Mouse (Mus musculus): ENCODE measurements at regions not wholly inside any gene's neighbourhood (a gene's known extent, or its start where the extent isn't known, plus 50 kb on each side); places are given as distances from the start of the nearest gene placed in this dataset.
A peak's percentile ranks its signal among the peaks of the same experiment; 100 is the strongest.
"Not testable (repeated sequence)": the region's sequence is repeated elsewhere in the genome, so short reads cannot be mapped to it uniquely, and the experiment has no call there.

DNA sequence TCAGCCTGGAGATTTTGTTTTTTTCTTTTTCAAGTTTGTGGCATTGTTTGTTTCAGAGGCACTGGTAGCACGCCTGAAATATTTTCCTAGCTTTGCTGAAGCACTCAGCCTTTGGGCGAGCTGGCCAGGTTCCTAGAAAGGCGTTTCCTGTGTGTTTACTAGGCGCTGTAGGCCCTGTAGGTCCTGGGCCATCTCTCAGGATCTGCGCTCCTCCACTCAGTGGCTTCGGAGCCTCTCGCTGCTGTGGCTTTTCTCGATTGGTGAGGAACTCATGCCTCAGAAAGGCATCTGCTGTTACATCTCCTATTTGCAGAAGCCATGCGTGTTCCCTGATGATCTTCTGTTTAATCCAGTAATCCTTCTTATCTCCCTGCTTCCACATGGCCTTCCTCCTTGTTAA, 188.0 kb upstream of the Plcz1 start:
- DNase-seq (ENCODE audit: low spot score in 2 of 2), result no peak

DNA sequence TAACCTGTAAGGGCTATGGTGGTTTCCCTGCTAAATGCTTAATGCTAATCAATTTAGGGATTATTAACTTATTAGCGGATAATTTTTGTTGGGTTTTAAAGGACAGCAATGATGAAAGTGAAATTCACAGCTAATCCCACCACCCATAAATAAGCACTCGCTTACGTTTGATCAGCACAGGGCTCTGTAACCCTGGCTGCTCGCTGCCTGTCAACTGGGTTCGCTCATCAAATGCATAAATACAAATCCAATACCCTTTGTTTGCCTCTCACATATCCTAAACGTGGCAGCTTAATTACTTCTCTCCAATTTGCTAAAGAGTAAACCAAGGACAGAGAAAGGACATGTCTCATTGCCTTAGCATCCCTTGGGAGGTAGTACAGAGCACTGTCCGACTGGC, 187.5 kb upstream of the Plcz1 start:
- no peak for DNase-seq (ENCODE audit: low spot score in 2 of 2)

DNA sequence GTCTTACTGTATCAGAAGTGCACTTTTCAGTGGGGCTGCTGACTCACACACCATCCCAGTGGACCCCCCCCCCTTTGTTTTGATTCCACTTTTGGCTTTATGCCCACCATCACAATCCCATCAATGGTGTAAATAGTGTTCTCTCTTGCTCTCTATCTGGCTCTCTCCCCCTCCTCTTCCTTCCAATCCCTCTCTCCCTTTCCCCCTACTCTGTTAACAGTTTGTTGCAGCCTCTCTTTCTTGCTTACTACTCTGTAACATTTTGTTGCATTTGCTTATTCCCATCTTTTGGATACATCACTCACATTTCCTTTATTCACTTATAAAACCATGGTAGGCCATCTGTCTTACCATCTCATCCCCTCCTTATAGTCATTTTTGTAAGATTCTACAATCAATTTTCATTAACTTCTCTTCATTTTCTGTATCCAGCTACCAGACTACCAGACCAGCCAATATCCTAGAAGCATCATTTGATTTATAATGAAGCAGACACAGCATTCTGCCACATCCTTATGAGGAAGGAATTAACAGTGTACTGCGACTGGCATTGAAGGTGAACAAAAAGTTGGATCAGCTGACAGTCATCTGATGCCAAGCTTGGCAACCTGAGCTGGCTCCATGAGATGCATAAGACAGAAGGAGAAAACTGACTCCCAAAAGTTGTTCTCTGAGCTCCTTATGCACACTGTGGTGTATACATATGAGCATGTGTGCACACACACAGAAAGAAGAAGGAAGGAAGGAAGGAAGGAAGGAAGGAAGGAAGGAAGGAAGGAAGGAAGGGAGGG, 181.5 kb upstream of the Plcz1 start:
- DNase-seq (ENCODE audit: low spot score in 2 of 2), result no peak

DNA sequence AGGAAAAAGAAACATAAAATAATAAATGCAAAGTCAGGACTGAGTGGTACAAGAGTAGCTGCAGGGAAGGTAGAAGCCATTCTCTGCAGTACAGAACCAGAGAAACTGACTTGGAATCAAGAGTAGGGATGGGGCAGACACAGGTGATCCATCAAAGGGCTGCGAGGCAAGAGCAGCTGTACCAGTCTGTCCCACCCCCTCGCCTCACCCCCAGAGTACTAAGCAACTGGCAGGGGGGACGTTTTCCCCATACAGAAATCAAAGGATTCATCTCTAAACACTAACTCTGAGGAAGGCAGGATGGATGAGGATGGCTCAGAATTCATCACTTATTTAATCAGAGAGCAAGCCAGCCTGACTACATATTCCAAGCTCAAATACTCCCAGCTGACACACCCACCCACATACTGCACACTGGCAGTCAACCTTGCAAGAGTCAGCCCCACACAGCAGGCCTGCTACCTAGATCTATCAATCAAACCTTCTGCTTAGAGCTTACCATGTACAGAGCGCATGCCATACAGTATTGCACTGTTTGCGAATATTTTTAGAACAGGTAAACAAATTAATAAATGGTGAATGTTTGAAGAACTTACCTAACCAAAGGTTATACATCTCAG, 180.5 kb upstream of the Plcz1 start:
- DNase-seq (ENCODE audit: low spot score in 2 of 2), result peak; percentile 10 to 15

DNA sequence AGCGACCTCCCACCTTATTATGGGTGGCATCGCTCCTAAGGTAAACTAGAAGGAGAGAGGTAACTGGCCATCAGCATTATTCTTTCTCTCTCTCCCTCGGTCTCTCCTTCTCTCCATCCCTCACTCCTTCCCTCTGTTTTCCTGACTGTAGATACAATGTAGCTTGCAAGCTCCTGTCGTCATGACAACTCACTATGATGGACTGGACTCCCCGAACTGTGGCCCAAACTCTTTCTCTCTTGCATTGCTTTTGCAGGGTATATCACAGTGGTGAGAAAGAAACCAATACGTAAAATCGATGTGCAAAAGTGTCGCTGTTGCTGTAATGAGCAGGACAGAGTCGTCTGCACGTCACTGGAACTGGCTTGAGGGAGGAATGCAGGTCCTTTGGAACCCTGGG, 177.5 kb upstream of the Plcz1 start:
- no peak for DNase-seq (ENCODE audit: low spot score in 2 of 2)

DNA sequence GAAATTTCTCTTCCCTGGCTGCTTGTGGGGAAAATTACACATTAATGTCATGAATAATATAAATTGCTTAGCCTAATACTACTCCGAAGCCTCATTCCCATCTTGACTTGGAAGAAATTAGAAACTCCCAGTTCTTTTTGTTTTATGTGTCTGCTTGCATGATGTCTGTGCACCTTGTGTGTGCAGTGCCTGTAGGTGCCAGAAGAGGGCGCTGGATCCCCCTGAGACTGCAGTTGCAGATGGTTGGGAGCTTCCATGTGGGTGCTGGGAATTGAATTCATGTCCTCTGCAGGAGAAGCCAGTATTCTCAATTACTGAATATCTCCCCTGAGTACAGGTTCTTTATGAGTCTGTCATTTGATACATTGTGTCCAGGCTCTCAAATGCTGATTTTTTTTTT, 171.1 kb upstream of the Plcz1 start:
- DNase-seq (ENCODE audit: low spot score in 2 of 2), result no peak

DNA sequence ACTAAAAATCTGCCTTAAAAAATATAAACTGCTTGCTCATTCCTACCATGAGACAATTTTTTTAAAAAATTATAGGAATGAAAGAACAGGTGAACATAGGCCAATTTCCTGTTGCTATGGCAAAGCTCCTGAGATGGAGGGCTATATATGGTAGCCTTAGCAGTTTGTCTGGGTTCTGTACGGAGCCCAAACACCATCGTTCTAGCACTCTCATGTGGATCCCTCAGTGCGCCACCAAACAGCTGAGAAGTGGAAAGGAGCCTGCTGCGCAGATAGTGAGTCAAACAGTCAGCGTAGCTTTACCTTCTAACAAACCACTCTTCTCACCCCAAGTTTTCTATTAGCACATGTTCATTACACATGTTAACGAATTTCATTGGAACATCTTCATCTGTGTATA, 168.9 kb upstream of the Plcz1 start:
- peak in 1 of 2 experiments; percentile 14 for DNase-seq (ENCODE audit: low spot score in 2 of 2)

DNA sequence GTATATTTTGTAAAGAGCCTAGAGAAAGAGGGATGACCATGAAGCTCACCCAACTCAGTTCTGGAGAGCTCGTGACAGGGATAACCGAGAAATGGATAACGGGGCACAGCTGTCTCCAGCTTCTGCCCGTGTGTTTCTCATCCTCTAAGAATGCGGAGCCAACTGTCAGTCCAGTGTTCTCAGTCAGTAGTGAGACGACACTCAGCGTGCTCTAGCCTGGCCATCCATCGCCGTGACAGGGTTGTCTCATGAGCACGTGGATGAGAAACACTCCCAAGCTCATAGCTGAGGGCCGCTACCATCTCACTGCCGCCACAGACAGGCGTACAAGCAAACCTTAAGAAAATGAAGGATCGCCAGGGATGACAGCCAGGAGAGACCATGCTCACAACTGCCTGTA, 167.8 kb upstream of the Plcz1 start:
- DNase-seq (ENCODE audit: low spot score in 2 of 2), result no peak

DNA sequence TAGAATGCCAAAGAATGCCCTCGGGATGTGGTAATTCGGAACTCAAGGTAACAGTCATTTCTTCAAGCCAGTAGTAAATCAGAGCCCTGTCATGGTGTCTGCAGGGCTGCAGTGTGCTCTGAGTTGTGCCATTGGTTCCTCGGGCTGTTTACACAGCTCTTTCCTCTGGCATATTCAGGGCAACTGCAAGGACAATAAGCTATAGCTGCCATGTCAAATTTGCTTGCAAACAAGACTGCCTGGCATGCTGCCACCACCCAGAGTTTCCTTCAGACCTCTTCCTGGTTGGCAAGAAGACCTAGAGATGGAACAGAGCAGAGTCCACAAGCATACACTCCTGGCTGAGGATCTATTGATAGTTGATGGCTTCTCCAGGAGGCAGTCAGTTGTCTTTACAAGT, 167.1 kb upstream of the Plcz1 start:
- no peak for DNase-seq (ENCODE audit: low spot score in 2 of 2)

DNA sequence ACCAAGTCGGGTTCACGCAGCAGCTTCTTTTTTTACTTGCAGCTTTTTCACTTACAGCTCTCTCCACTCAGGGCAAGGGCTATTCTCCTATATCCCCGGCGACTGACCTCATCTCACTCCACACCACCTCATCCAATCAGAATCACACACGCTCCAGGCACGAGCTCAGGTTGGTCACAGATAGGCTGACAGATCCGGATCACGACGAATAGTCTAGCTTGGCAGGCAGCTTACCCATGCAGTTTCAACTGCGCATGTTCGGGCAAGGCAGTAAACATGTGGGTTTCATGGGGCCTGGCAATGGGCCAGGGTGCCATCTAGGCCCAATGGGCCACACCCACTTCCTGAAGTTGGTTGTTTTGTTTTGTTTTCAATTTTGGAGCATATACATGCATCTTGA, 165.4 kb upstream of the Plcz1 start:
- not testable (repeated sequence) for DNase-seq (ENCODE audit: low spot score in 2 of 2)

DNA sequence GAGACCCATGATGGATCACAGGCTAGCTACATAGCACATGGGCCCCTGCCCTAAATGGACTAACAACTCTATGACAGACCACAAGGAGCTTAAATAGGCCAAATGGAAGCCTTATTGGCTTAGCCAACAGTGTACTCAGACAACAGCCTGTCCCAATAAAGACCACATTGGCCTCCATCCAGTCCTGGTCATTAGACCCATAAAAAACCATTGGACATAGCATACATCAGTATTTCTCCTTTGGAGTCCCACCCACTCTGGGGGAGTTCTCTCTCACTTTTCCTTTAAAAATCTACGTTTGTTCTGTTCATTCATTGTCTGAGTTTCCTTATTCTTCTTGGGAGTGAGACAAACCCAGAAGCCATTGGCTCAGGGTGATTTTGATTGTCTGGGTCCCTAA, 160.1 kb upstream of the Plcz1 start:
- no peak for DNase-seq (ENCODE audit: low spot score in 2 of 2)

DNA sequence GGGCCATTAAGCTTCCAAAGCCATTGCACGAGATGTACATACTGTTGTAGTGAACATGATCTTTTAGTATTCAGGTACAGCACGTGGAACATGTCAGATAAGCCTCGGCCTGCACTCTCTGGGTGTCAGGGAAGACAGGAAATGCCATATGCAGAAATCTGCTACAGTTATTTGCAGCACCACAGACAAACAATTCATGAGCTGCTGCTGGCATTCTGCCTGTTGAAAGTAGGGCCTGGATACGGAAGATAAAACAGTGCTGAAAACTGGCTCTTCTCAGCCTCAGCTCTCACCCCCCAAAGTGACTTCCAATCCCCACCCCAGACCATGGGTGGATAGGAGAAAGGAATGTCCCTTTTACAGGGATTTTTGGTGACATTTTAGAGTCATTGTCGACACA, 159.1 kb upstream of the Plcz1 start:
- no peak for DNase-seq (ENCODE audit: low spot score in 2 of 2)

DNA sequence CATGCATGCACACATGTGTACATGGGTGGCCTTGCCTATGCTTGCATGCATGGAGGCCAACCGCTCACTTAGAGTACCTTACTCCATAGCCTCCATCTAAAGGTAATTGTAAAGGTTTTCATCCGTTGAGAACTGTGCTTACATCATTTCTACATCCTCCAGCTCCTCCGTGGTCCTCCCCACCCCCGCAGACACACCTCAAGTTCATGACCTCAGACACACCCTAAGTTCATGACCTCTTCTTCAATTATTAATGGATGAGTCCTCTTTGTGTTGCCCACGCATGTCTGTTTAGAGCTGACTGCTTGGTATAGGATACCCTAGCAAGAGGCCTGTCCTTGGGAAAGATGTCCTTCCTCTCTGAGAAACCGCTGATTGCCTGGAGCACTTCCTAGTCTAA, 156.8 kb upstream of the Plcz1 start:
- no peak for DNase-seq (ENCODE audit: low spot score in 2 of 2)

DNA sequence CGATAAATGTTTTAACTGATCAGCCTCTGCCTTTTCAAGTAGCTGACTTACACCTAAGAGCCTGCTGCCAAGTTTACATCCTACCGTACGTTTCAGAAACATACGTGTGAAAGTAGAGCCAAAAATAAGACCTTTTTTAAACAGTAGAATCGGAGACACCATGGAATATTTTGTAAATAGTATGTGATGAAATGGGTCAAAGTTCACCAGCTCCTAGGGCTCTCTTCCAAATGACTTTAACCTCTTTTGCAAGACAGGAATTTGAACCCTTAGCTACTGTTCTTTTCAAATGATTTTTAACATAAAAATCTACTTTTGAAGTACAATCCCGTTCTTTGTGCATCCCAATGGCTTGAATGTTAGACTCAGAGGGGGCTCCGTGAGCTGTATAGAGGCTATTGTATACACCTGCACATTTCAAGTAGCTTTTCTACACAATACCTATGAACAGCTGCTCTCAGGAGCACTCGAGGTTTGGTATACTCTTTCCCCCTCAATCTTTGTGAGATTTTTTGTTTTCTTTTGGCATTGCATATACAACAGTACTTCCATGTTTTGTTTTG, 155.9 kb upstream of the Plcz1 start:
- DNase-seq (ENCODE audit: low spot score in 2 of 2), result no peak

DNA sequence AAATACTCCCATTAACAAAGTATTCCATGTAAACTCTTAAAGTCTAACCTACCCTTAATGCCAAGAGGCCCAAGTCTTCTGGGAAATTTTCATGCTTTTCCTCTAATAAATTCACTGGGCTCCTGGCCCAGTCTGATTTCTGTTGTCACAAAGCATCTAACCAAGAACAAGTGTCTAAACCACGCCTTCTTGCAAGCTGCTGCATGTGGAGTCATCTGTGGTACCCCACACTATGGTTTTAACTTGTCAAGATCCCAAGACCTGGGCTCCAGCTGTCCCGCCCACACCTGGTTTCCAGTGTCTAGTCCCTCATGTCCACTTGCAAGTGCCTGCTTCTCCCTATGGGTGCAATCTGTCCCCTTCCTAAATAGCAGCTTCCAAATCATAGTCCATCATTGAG, 153.0 kb upstream of the Plcz1 start:
- peak; percentile 13 to 39 for DNase-seq (ENCODE audit: low spot score in 2 of 2)

DNA sequence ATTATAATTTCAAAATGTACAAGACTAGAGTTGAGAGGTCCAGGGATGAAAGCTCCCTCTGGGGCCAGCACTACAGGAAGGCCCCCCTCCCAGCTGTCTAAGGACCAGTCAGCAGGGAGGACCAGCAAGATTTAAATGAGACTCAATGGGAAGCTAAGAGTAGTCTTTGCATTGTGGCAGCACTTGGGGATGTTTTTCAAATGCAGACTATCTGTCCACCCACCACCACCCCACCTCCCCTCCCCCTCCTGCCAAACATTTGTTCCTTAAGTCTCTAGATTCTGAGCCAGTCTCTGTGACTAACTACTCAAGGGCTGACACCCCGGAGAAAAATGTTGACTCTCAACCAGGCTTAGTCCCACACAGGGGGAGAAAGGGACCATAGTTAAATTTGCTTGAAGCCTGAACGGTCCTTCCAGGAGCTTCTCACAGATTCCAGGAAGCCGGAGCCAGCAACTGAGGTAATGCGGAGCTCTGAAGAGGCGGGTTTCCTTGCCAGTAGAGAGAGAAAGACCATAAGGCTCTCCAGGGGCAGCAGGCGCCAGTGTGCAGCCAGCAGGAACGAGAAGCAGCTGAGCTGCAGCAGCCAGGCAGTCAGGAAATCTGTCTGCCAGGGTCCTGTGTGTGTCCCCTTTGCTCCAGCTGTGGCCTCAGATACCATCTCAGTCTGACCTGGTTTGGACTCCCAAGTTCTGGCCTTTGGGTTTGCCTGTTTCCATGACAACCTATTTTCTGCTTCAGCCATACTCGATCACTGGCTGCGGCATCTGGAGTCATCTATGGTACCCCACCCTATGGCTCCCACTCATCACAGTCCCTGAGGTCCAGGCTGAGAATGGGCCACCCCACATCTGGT, 152.1 kb upstream of the Plcz1 start:
- peak; percentile 28 to 34 for DNase-seq (ENCODE audit: low spot score in 2 of 2)

DNA sequence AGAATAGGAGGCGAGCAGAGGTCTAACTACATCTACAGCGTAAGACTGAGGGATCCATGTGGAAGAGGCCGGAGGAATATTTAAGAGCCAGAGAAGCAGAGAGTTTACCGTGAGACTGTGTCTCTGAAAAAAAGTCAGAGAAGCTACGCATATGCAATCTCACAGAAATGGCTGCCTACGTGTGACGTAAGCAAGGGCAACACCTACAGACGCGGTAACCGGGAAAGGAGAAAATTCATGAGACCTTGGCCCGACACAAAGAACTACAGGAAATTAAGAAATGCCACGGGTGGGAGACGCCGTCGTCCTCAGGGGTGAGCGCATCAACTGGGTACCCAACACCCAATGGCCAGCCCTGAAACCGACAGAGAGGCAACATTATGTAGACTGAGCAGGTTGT, 151.3 kb upstream of the Plcz1 start:
- no peak for DNase-seq (ENCODE audit: low spot score in 2 of 2)

DNA sequence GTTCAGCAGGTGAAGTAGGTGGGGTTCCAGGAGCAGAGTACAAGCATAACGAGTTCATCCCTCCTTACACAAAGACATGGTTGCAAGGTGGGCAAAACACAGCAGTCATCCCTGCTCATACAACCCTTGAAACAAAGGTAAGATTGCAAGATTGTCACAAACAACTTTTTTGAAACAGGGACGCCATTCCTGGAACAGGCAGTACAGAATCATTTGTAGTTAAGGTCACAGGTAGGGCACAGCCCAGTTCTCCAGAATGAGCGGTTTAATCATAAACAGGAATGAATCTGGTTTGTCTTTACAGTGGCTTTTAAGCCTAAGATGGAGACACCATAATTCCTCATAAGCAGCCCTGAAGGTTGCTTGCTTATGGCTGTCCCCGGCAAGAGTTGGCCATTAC, 150.1 kb upstream of the Plcz1 start:
- no peak for DNase-seq (ENCODE audit: low spot score in 2 of 2)

DNA sequence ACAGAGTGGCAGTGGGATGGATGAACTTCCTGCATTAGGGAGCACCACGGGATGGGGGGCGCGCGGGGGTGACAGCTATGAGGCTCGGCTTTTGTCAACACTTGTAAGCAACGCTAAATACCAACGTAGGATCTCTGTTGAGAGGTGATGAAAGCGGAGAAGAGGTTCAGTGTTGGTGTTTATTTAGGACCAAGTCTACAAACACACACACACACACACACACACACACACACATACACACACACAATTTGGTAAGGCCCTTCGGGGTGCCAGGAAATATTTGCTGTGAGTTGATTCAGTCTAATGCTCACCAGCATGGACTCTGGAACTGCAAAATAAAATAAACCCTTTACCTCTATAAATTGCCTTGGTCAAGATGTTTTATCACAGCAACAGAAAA, 148.3 kb upstream of the Plcz1 start:
- no peak for DNase-seq (ENCODE audit: low spot score in 2 of 2)

DNA sequence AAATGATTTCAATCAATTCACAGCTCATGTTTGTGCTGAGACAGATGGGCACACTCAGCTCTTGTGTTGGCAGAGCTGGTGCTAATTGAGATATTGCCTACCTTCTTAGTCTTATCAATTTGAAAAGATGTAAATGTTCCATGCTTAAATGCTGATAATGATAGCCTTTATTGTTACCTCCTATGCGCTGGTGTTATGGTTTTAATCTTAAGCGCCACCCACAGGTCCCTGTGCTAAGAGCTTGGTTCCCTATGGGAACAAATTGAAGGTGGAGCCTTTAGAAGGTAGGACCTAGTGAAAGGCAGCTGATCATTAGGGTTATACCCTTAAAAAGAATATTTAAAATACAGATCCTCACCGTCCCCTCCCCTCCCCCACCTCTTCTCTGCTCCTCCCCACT, 146.5 kb upstream of the Plcz1 start:
- no peak for DNase-seq (ENCODE audit: low spot score in 2 of 2)

DNA sequence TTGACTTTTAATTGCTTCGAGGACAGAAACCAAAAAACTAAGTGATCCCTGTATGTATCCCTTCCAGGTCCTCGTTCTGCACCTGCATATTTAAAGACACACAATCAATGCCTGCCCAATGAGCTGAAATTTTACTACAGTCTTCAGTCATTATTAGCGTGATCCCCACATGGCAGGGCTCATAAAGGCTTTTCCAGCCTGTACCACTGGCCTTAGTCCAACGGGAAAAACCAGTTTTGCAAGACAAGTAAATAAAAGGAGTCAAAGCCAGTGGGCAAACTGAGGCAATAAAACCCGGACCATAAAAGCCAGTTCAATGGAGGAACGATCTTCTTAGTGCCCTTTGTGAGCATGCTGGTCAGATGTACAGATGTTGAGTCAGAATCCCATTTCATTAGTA, 145.8 kb upstream of the Plcz1 start:
- no peak for DNase-seq (ENCODE audit: low spot score in 2 of 2)

DNA sequence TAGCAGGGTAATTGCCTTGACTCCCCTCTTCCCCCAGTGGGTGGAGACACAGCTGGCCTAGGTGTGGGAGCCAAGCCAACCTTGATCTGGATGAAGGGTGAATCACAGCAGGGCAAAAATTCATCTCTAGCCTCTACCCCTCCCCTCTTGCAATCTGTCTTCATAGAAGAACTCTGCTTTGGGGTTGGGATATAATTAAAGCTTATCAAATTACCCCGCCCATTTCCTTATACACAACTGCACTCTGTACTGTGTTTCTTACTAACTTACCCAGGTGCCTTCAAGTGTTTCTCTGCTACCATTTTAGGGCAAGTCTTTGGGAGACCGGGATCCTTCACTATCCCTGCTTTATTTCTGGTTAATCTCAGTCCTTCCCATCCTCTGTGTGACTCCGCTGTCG, 138.7 kb upstream of the Plcz1 start:
- no peak for DNase-seq (ENCODE audit: low spot score in 2 of 2)

Data from frontal cortex, postnatal 36 days (tissue).